Mouse (Mus musculus) liver, postnatal 0 days (tissue): ENCODE data around the gene Wdr3.

ENCODE experiments used
- CTCF ChIP-seq: sonication (generic); IDR thresholded peaks from 2 replicates; pipeline ENCODE4 v1.5.1; 2016; ENCODE audit warnings: antibody characterized with exemption, low read depth
- EP300 ChIP-seq: IDR thresholded peaks from 2 replicates; pipeline ENCODE4 v1.6.1; 2016; ENCODE audit warnings: antibody characterized with exemption, low read depth, mild to moderate bottlenecking

DNA sequence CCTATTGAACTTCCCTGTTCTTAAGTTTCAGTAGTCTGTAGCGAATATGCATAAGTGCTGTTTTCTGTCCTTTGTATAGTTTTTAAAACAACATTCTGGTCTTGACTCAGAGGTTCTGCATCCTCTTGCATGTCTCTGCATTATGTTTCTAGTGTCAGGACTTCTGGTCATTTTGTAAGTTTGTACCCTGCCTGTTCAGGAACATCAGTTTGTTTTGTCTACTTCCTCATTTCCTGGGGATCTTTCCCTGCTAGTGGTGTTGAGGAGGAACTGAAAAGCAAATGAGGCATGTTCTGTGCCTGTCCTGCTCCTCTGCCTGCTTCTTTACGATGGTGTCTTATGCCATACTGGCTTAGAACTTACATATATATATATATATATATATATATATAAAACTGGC is 13.8 kb upstream of the Wdr3 start:
- TF ChIP-seq CTCF: no peak
- TF ChIP-seq EP300: no peak
